Mouse (Mus musculus) spleen, adult 12 weeks (tissue): ENCODE results near the gene Mt2.

ENCODE experiments used
- DNase-seq: peaks from one replicate; pipeline ENCODE4 v3.0.0; 2022; ENCODE audit warnings: low spot score

Mt2 gene

GRCm38 (mm10) chr8:94172809-94173732, 607 bp downstream of the Mt2 start:
- DNase-seq = no peak

GRCm38 (mm10) chr8:94173848-94174403, 1.5 kb downstream of the Mt2 start:
- no peak for DNase-seq

GRCm38 (mm10) chr8:94174619-94175213, 2.3 kb downstream of the Mt2 start:
- no peak for DNase-seq

GRCm38 (mm10) chr8:94177716-94178390, 5.4 kb downstream of the Mt2 start:
- no peak for DNase-seq

- peak; percentile 72 for DNase-seq
Observed at GRCm38 (mm10) chr8:94178857-94179712, 6.6 kb downstream of the Mt2 start, which contains the start of gene Mt1. Gene Mt1, plus strand, starts transcription at chr8:94179082.

- no peak for DNase-seq
Observed at GRCm38 (mm10) chr8:94179713-94180560, 7.5 kb downstream of the Mt2 start.

- no peak for DNase-seq
Observed at GRCm38 (mm10) chr8:94180561-94180908, 8.1 kb downstream of the Mt2 start.

- no peak for DNase-seq
Observed at GRCm38 (mm10) chr8:94182055-94182929, 9.8 kb downstream of the Mt2 start.

- DNase-seq = peak; percentile 73
Observed at GRCm38 (mm10) chr8:94183117-94183516, 10.7 kb downstream of the Mt2 start.

- no peak for DNase-seq
Observed at GRCm38 (mm10) chr8:94184357-94184843, 11.9 kb downstream of the Mt2 start.

- DNase-seq = no peak
Observed at GRCm38 (mm10) chr8:94185791-94186190, 13.3 kb downstream of the Mt2 start.

- DNase-seq = peak; percentile 23
Observed at GRCm38 (mm10) chr8:94186542-94186941, 14.1 kb downstream of the Mt2 start.

- DNase-seq = no peak
Observed at GRCm38 (mm10) chr8:94187290-94188002, 15.0 kb downstream of the Mt2 start.

- DNase-seq = no peak
Observed at GRCm38 (mm10) chr8:94189275-94190031, 17.0 kb downstream of the Mt2 start.

- DNase-seq = peak; percentile 54
Observed at GRCm38 (mm10) chr8:94191101-94191691, 18.7 kb downstream of the Mt2 start.

GRCm38 (mm10) chr8:94192926-94193325, 20.5 kb downstream of the Mt2 start:
- DNase-seq = no peak

- no peak for DNase-seq
Observed at GRCm38 (mm10) chr8:94194591-94195223, 22.2 kb downstream of the Mt2 start.
